26 mouse cellular contexts compared by ENCODE assay signal in the genomic region with DNA sequence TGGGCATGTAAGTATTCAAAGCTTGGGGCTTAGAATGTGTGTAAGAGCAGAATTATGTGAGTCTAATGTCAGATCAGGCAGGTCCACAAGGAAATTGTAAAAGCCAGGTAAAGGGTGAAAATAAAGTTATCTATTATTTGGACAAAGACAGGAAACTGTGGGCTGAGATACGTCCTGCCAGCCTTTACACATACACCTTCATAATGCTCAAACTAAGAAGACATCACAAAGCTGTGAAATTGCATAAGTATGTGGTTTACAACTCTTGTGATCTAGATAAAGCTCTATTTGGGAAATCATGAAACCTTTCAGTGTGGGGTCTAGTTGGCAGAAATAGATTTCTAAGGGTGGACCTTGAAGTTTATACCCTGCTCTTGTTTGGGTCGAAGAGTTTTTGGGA.
"Had no signal": no experiment of that assay in that cellular context is flagged by ENCODE, and none has a peak within 500 bp of the region (broad histone marks: within the 10 kb centered on the region; RNA-seq: fewer than 3 reads in every experiment).

No protein-coding gene starts in this region.

- H3K27me3 ChIP-seq: heart, embryonic 13.5 days; heart, embryonic 15.5 days; hindbrain, embryonic 13.5 days; hindbrain, embryonic 15.5 days; kidney, embryonic 15.5 days; limb, embryonic 12.5 days; liver, embryonic 13.5 days had no signal

- DNase-seq: gastrocnemius, postnatal 14 days; gastrocnemius, postnatal 36 days; heart, adult 11 months; heart, postnatal 14 days; heart, postnatal 36 days; kidney, adult 11 months; kidney, adult 2 months; kidney, adult 9 months; kidney, postnatal 25 days; kidney, postnatal 4 days; liver; liver, embryonic 13.5 days had no signal

- ATAC-seq: hindbrain, postnatal 0 days; intestine, embryonic 16.5 days had no signal

- H3K4me3 ChIP-seq: heart, embryonic 13.5 days; heart, embryonic 15.5 days; hindbrain, embryonic 13.5 days; hindbrain, embryonic 15.5 days; kidney, embryonic 15.5 days; layer of hippocampus, adult 2 months; left cerebral cortex, adult 2 months; limb, embryonic 10.5 days; limb, embryonic 12.5 days; liver, embryonic 13.5 days had no signal

- H3K9ac ChIP-seq: heart, embryonic 13.5 days; heart, embryonic 15.5 days; hindbrain, embryonic 13.5 days; hindbrain, embryonic 15.5 days; kidney, embryonic 15.5 days; limb, embryonic 12.5 days; liver, embryonic 13.5 days had no signal

- H3K9me3 ChIP-seq: heart, embryonic 13.5 days; heart, embryonic 15.5 days; hindbrain, embryonic 13.5 days; hindbrain, embryonic 15.5 days; kidney, embryonic 15.5 days; limb, embryonic 10.5 days; limb, embryonic 12.5 days; liver, embryonic 13.5 days had no signal

- H3K36me3 ChIP-seq: heart, embryonic 13.5 days; heart, embryonic 15.5 days; hindbrain, embryonic 13.5 days; hindbrain, embryonic 15.5 days; kidney, embryonic 15.5 days; limb, embryonic 10.5 days; limb, embryonic 12.5 days; liver, embryonic 13.5 days had no signal

- H3K4me2 ChIP-seq: heart, embryonic 11.5 days; heart, embryonic 13.5 days; heart, embryonic 15.5 days; hindbrain, embryonic 13.5 days; hindbrain, embryonic 15.5 days; kidney, embryonic 15.5 days; limb, embryonic 12.5 days; liver, embryonic 11.5 days; liver, embryonic 13.5 days had no signal

- H3K4me1 ChIP-seq: heart, embryonic 13.5 days; heart, embryonic 15.5 days; hindbrain, embryonic 13.5 days; hindbrain, embryonic 15.5 days; kidney, embryonic 15.5 days; limb, embryonic 10.5 days; limb, embryonic 12.5 days; liver, embryonic 13.5 days had no signal

- H3K27ac ChIP-seq: heart, embryonic 13.5 days; heart, embryonic 15.5 days; hindbrain, embryonic 13.5 days; hindbrain, embryonic 15.5 days; hindbrain, postnatal 0 days; kidney, embryonic 15.5 days; kidney, postnatal 0 days; layer of hippocampus, adult 2 months; left cerebral cortex, adult 2 months; limb, embryonic 10.5 days; limb, embryonic 12.5 days; liver, embryonic 13.5 days had no signal
